Mouse (Mus musculus) urinary bladder, postnatal 36 days (tissue): ENCODE measurements around the gene Pbx4.

Experiments used
- DNase-seq, 2 experiments: peaks; one replicate each; pipeline ENCODE4 v3.0.0; 2022; ENCODE audit warnings: low spot score in 2 of 2, mixed read lengths in 1 of 2

Gene Pbx4

DNA sequence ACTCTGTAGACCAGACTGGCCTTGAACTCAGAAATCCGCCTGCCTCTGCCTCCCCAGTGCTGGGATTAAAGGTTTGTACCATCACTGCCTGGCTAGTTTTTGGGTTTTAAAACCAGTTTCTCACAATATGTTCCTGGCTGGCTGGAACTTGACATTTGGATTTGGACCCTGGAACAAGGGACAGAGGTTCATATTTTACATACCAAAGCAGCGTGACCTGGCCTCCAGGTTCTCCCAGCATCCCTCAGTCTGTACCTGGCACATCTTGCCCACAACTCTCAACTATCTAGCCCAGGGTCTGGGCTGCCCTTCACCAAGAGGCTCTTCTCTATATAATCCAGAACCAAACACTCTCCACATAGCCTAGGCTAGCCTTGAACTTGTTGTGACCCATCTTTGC lies 67.6 kb downstream of the Pbx4 start:
- DNase-seq: no peak

DNA sequence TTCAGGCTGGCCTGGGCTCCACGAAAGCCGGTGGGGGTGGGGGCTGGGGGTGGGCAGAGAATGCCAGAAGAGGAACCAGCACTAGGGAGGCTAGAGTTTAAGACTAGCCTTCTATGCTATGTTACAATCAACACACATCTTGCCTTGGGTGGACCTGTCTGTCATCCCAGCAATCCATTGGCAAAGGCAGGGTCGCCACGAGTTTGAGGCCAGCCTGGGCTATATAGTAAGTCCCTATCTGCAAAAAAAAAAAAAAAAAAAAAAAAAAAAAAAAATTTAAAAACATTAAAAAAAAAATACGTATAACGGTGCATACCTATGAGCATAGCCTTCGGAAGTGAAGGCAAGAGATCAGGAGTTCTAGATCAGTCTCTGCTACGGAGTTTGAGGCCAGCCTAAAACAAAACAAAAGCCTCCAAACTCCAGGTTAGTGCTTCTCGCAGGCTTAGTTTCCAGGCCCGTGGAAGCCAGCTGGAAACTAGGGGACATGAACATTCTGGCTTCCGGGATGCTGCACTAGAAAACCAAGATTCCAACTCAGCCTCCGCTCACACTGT lies 68.7 kb downstream of the Pbx4 start:
- no peak for DNase-seq

DNA sequence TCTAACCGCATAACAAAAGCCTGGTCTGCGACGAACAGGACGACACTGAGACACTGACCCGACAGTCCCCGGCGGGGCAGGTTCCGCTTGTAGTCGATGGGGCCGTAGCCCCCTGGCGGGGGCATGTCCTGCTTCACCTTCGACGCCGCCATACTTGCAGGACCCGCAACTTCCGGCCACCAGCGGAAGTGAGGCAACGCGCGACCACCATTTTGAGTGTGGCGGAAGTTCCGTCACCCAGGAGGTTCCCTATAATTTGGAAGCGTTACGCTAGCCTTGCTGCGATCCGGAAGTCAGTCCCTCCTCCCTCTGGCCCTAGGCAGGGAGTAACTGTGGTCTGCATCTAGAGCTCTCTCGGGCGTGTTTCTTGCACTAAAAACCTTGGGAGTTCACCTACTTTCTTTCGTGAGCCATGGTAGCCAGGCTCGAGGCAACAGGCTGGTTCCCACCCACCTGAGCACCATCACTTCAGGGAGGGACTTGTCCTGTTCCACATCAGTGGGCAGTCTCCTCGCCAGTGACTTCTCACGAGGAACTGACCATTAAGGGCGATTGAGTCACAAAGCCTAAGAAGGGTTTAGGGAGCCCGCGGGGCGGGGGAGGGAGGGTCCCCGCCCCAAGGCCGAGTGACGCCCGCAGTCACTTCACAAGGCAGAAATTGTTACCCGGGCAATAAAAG lies 69.3 kb downstream of the Pbx4 start:
- peak; percentile 98 to 99 for DNase-seq

DNA sequence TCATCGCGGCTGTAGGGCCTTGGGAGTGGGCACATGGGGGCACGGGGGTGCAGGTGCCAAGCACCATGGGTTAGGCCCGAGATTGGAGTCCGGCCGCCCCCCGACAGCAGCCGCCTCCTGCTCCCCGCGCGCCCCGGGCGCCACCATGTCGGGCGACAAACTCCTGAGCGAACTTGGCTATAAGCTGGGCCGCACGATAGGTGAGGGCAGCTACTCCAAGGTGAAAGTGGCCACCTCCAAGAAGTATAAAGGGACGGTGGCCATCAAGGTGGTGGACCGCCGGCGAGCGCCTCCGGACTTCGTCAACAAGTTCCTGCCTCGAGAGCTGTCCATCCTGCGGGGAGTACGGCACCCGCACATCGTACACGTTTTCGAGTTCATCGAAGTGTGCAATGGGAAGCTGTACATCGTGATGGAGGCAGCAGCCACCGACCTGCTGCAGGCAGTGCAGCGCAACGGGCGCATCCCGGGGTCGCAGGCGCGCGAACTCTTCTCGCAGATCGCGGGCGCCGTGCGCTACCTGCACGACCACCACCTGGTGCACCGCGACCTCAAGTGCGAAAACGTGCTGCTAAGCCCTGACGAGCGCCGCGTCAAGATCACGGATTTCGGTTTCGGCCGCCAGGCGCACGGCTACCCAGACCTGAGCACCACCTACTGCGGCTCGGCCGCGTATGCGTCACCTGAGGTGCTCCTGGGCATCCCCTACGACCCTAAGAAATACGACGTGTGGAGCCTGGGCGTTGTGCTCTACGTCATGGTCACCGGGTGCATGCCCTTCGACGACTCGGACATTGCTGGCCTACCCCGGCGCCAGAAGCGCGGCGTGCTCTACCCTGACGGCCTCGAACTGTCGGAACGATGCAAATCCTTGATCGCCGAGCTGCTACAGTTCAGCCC lies 70.1 kb downstream of the Pbx4 start, which contains the start of the genes Tssk6, Ndufa13 and Yjefn3:
Gene Tssk6, plus strand, starts transcription at position 22 of the 900 bp plus-strand sequence.
Gene Ndufa13, minus strand, starts transcription at position 396 of the 900 bp plus-strand sequence.
Gene Yjefn3, minus strand, starts transcription at position 550 of the 900 bp plus-strand sequence.
- peak; percentile 32 to 37 for DNase-seq

DNA sequence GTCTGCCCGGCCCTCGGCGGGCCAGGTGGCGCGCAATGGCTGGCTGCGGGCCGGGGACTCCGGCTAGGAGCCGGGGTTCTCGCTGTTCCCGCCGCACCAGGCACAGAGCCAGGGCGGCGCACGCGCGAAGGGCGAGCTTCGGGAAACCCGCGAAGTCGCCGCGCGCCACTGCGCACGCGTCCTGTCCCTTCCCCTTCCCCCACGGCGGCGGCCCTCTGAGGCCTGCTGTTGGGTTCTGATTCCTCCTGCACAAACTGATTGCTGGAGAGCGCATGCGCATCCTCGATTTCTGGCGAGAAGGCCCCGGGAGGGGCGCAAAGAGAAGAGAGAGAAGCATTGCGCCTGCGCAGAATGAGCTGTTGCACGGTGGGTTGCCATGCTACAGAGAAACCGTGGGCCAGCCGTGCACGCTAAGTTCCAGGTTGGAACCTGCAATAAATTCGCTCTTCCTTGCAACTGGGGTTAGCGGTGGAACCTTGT lies 70.8 kb downstream of the Pbx4 start:
- peak; percentile 96 to 99 for DNase-seq

DNA sequence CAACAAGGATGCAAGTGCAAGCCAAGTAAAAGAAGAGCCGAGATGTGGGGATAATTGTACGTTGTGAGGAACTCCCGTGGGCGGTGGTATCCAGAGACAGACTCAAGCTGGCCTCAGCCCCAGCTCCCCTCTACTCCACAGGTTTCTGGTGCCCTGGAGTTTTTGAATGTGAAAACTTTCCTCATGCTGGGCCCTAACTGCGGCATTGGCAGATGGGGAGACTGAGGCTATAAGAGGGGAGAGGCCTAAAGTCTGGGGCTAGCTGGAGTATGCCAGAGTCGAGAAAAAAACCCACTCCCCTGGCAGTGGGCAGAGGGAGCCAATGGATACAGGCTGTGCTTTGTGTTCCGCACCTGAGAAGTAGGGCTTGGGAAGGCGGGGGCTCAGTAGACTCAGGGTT lies 71.8 kb downstream of the Pbx4 start:
- DNase-seq: no peak

DNA sequence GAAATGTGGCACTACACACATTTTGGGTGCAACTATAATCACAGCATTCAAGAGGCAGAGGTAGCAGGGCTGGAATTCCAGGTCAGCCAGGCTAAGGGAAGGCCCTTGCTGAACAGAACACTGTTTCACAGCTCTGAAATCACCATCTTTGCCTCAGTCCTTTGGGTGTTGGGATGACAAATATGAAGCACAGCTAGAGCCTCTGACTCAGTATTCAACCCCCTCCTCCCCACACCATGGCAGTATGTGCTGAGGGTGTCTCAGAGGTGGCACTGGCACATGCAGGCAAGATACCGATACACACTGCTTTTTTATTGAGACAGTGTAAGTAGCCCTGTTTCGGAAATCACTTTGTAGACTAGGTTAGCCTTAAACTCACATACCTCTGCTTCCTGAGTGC lies 74.0 kb downstream of the Pbx4 start:
- DNase-seq: no peak

DNA sequence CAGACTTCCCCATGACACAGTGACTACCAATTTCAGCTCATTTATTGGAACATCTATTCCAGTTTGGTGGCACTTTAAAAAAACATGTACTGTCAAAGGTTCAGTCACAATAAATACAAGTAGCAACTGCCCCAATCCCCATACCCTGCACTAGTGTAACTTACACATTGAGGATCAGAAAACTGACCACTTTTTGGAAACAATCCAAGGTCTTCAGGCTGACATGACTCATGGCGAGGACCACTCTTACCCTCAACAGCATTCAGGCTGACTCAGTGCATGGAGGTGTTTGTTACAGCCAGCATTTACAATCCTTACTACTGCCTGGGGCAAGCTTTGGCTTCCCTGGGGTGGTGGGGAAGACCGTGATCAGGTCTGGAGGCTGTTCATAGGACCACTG lies 74.8 kb downstream of the Pbx4 start:
- no peak for DNase-seq

DNA sequence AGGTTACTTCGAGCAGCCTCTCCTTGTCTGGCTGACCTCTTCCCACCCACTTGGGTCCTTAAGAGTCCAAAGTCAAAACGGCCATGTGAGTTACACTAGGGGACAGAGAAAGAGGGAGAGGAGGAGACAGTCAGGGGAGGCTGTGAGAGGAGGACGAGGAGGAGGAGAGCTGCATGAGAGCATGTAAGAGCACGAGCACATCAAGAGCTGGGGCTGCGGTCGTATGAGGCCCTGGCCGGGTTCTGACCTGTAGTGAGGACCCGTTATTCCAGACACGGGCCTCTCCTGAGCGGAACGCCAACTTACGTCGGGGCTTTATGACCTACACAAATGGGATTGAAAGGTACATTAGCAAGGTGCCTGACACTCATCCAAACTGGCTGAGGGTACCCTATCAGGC lies 79.6 kb downstream of the Pbx4 start:
- DNase-seq: no peak

DNA sequence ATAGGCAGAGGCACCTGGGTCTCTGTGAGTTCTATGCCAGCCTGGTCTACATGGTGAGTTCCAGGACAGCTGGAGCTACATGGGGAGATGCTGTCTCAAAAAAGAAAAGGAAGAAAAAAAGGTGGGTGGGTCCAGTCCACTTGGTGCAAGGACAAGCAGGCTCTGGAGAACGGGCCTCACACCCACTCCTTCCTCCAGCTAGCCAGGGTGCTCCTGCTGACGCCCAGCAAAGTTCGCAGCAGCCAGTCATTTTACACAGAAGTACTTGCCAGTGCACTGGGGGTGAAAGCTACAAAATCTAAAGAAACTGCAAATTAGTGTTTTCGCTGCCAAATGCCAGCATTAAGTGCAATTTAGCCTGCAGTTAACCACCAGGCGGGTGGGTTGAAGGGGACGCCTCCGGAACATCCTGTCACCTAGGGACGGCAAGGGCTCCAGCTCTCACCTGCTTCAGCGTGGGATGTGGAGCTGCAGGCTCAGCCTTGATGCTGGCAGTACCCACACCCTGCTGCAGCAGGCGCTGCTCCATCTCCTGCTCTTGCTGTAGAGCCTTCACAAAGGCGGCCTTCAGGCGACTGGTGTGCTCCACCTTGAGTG lies 80.3 kb downstream of the Pbx4 start:
- DNase-seq: no peak

DNA sequence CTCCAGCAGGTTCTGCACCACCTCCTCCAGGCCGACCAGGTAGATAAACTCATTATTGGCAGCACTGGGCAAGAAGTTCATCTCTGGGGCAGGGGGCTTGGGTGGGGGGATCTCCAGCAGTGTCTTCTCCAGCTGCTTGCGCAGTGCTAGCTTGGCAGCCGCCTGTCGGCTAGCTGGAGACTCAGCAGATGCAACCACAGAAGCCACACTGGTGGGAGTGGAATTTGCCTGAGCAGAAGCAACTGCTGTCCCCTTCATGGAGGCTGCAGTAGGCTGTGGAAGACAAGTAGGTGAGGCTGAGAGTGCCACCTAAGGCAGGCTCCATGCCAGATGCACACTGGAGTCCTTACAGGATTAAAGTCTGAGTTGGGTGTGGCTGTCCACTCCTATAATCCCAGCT lies 82.2 kb downstream of the Pbx4 start:
- DNase-seq: no peak

DNA sequence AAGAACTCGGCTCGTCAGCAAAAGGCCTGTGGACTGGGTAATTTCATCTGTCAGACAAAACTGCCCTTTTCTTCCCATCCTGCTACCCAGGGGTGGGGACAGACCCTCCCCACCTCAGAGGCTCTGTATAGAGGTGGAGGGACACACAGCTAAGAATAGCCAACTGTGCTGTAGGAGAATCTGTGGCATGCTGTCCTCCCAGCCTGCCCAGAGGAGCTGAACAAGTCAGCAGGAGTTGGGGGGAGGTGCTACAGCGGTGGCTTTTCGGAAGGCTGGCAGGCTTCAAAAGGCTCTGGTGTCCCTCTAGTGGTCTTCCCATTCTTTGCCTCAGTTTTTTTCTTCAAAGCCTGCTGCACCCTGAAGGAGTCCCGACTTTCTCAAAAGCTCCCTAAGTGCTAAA lies 83.5 kb downstream of the Pbx4 start:
- DNase-seq: no peak

DNA sequence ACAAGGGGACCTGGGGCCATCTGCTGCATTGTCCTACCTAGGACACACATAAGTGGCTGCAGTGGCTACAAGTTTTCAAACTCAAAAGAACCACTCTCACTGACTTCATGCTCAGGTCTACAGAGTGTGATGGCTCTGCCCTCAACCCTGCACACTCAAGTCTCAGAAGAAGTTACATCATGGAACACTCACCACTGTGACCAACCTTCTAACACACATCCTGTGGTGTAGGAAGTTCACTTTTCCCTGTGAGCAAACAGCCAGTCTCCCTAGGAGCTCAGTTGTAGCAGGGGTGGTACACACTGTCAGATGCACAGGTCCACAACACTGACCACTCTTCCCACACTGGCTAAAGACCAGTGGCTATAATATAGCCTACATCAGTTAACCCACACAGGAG lies 86.2 kb downstream of the Pbx4 start:
- no peak for DNase-seq

DNA sequence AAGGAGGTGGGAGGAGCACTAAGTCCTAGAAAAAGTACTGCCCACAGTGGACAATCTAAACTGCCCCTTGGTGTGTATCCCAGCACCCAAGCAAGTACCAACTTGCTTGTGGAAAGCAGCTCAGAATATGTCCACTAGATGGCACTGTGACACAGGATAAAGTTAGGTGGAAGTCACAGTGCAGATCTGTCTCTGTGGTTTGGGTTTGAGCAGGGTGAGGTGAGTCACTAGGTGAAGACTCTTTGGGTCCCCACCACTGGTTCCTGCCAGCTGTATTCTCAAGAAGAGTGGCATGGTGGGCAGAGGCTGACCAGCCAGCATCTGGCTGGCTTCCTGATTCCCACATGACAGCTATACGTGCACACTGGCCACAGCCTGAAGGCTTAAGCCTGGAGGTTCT lies 86.7 kb downstream of the Pbx4 start:
- peak; percentile 61 to 62 for DNase-seq

DNA sequence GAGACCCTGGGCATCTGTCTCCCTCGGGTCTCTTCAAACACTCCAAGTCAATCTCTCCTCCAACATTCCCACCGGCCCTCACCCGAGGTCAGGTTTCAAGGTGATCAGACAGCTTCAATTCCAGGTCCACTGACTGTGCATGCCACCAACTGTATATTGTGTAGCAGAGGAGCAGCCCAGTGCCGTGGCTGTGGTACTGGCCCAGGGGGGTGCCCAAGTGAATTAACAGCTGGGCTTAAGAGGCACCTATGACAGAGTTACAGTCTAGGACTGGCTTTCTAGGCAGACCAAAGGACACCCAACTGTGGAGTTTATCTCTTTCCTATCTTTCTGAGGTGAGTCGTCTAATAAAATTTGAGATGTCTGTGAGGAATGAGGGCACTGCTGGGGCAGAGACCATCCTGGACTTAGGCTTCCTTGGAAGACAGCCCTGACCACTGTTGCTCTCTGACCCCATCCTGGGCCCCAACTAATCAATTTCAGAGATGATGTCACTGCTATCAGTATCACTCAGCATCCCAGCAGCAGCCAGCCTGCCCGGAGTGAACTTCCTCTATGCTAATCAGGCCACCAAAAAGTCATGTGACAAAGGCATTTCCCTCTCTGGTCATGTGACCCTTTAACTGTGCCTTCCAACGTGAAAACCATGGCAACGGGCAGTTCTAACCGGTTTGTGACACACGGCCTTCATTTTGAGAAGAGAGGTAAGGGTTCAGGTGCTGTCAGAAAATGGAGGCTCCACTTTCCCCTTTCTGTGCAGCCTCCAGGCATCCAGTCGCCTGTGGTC lies 87.8 kb downstream of the Pbx4 start:
- peak in 1 of 2 experiments; percentile 52 for DNase-seq

DNA sequence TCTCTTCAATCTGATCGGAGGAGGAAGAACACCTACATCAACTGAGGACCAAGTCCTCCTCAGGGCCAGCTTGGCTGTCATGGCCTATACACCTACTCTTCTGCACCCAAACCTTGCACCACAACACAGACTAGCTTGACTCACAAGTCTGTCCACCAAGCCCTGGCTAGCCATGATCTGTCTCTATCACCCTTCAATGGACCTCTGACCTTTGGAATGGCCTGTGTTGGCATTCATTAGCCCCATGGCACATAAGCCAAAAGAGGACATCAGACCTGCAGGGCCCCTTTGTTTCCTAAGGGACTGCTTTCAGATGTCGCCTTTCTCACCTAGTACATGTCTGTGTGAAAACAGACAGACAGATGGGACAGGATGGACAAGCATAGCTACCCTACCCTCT lies 88.8 kb downstream of the Pbx4 start:
- no peak for DNase-seq
